Mouse (Mus musculus) heart, embryonic 10.5 days (tissue): Measurements from ENCODE around the gene Psmb4. TPM values are rescaled to one million over a fixed set of nuclear protein-coding genes. Genes with fewer than 3 reads are reported as not detected.

Experiments
- polyA plus RNA-seq: library from polyadenylated mRNA; unstranded; fragments of >200 nt; fragmentation: Nextera tagmentation; extraction: Ambion mirVana; gene quantifications from 2 replicates; pipeline ENCODE4 v1.2.1, GENCODE M21; 2016

The Psmb4 gene
- polyA plus RNA-seq, 1 experiment from 2014 or later = 348 TPM

Other genes starting within 250 kb of the Psmb4 start
- not detected in 2 replicates for gene Gm10972, start 243.8 kb downstream of the Psmb4 start, polyA plus RNA-seq
- gene Tuft1, start 228.1 kb downstream of the Psmb4 start, polyA plus RNA-seq = 7.9 and 9.5 TPM in 2 replicates
- gene Selenbp2, start 193.4 kb downstream of the Psmb4 start, polyA plus RNA-seq = 0.68 and 0.72 TPM in 2 replicates
- 3.4 and 8.0 TPM in 2 replicates for gene Cgn, start 100.5 kb downstream of the Psmb4 start, polyA plus RNA-seq
- 11.8 and 13.2 TPM in 2 replicates for gene Pogz, start 49.4 kb downstream of the Psmb4 start, polyA plus RNA-seq
- gene Selenbp1, start 46.1 kb upstream of the Psmb4 start, polyA plus RNA-seq = 30.5 and 35.8 TPM in 2 replicates
- gene Rfx5, start 67.1 kb upstream of the Psmb4 start, polyA plus RNA-seq = 7.3 and 7.8 TPM in 2 replicates
- 8.4 and 17.3 TPM in 2 replicates for gene Pi4kb, start 87.8 kb upstream of the Psmb4 start, polyA plus RNA-seq
- gene Zfp687, start 128.5 kb upstream of the Psmb4 start, polyA plus RNA-seq = 28.1 and 28.2 TPM in 2 replicates
- gene Psmd4, start 155.7 kb upstream of the Psmb4 start, polyA plus RNA-seq = 282 and 332 TPM in 2 replicates
- gene Pip5k1a, start 220.0 kb upstream of the Psmb4 start, polyA plus RNA-seq = 18.3 and 18.8 TPM in 2 replicates
- 124 and 172 TPM in 2 replicates for gene Vps72, start 224.1 kb upstream of the Psmb4 start, polyA plus RNA-seq
- gene Tmod4, start 237.5 kb upstream of the Psmb4 start, polyA plus RNA-seq = 0.70 and 0.90 TPM in 2 replicates
- 55.3 and 60.9 TPM in 2 replicates for gene Scnm1, start 247.1 kb upstream of the Psmb4 start, polyA plus RNA-seq
- 8.7 and 10.1 TPM in 2 replicates for gene Lysmd1, start 247.1 kb upstream of the Psmb4 start, polyA plus RNA-seq